Mouse (Mus musculus) myocyte (in vitro differentiated cells): ENCODE data around the gene Usp2. TPM values are rescaled to one million over a fixed set of nuclear protein-coding genes. Genes with fewer than 3 reads are reported as not detected.
A peak's percentile ranks its signal among the peaks of the same experiment; 100 is the strongest.

Experiments used
- H3K27me3 ChIP-seq: one replicate; pipeline ENCODE4 v1.6.1; 2011; ENCODE audit not compliant: control insufficient read depth, insufficient read depth, insufficient read length
- H3K36me3 ChIP-seq: one replicate; pipeline ENCODE4 v1.6.1; 2011; ENCODE audit not compliant: control insufficient read depth, insufficient read depth
- H3K4me2 ChIP-seq: one replicate; pipeline ENCODE4 v1.6.1; 2011; ENCODE audit warnings: low read depth, control low read depth
- H3K4me3 ChIP-seq: one replicate; pipeline ENCODE4 v1.5.1; 2011; ENCODE audit warnings: mild to moderate bottlenecking, control low read depth, moderate library complexity
- H3K79me2 ChIP-seq: one replicate; pipeline ENCODE4 v1.6.1; 2011; ENCODE audit not compliant: control insufficient read depth, insufficient read depth
- H3ac ChIP-seq: one replicate; pipeline ENCODE4 v1.6.1; 2011; ENCODE audit not compliant: control insufficient read depth, insufficient read length
- CEBPB ChIP-seq: IDR thresholded peaks from 2 replicates; pipeline ENCODE4 v1.6.1; 2011; ENCODE audit warnings: mild to moderate bottlenecking, moderate library complexity; ENCODE audit not compliant: poor library complexity, insufficient read depth, severe bottlenecking
- E2F4 ChIP-seq: IDR thresholded peaks from one replicate; pipeline ENCODE4 v1.6.1; 2011; ENCODE audit warnings: mild to moderate bottlenecking, control low read depth, moderate library complexity; ENCODE audit not compliant: insufficient read depth
- MAX ChIP-seq: IDR thresholded peaks from one replicate; pipeline ENCODE4 v1.6.1; 2011; ENCODE audit warnings: low read depth, mild to moderate bottlenecking, control low read depth
- MYOD1 ChIP-seq, 3 experiments: IDR thresholded peaks; one replicate each; pipeline ENCODE4 v1.6.1; 2011; ENCODE audit warnings: control low read depth in 2 of 3, low read depth in 2 of 3, mild to moderate bottlenecking in 2 of 3, moderate library complexity in 1 of 3; ENCODE audit not compliant: insufficient read length in 2 of 3, control insufficient read depth in 1 of 3
- MYOG ChIP-seq, 3 experiments: IDR thresholded peaks; one replicate each; pipeline ENCODE4 v1.6.1; 2011; ENCODE audit warnings: control low read depth in 2 of 3, low read depth in 2 of 3, mild to moderate bottlenecking in 2 of 3; ENCODE audit not compliant: insufficient read length in 2 of 3, control insufficient read depth in 1 of 3, insufficient read depth in 1 of 3
- POLR2A ChIP-seq: IDR thresholded peaks from one replicate; pipeline ENCODE4 v1.6.1; 2011; ENCODE audit warnings: low read depth, mild to moderate bottlenecking, control low read depth, moderate library complexity; ENCODE audit not compliant: insufficient read length
- POLR2AphosphoS2 ChIP-seq: IDR thresholded peaks from one replicate; pipeline ENCODE4 v1.6.1; 2011; ENCODE audit warnings: low read depth, control low read depth; ENCODE audit not compliant: insufficient read length
- REST ChIP-seq: IDR thresholded peaks from one replicate; pipeline ENCODE4 v1.6.1; 2011; ENCODE audit warnings: mild to moderate bottlenecking, control low read depth, moderate library complexity; ENCODE audit not compliant: insufficient read depth, insufficient read length
- SRF ChIP-seq: IDR thresholded peaks from one replicate; pipeline ENCODE4 v1.6.1; 2011; ENCODE audit warnings: low read depth; ENCODE audit not compliant: control insufficient read depth, insufficient read length
- TCF12 ChIP-seq: IDR thresholded peaks from one replicate; pipeline ENCODE4 v1.6.1; 2011; ENCODE audit warnings: mild to moderate bottlenecking, control low read depth; ENCODE audit not compliant: poor library complexity, insufficient read depth, severe bottlenecking
- TCF3 ChIP-seq: IDR thresholded peaks from one replicate; pipeline ENCODE4 v1.6.1; 2011; ENCODE audit warnings: low read depth, control low read depth; ENCODE audit not compliant: insufficient read length
- USF1 ChIP-seq: IDR thresholded peaks from one replicate; pipeline ENCODE4 v1.6.1; 2011; ENCODE audit warnings: low read depth, mild to moderate bottlenecking, control low read depth, moderate library complexity
- polyA plus RNA-seq: library from polyadenylated mRNA; unstranded; fragments of >200 nt; fragmentation: generic; extraction: Trizol; gene quantifications from one replicate; pipeline ENCODE4 v1.2.1, GENCODE M21; 2012; ENCODE audit warnings: missing spikeins

The Usp2 gene
- polyA plus RNA-seq, 1 experiment: 17.0 TPM

GRCm38 (mm10) chr9:44070844-44071231 is 4.0 kb downstream of the Usp2 start:
- H3K4me3 ChIP-seq: no peak overlapping the region
- no peaks in the 10 kb centered on the region for H3K27me3 ChIP-seq
- no peak overlapping the region for H3ac ChIP-seq
- TF ChIP-seq USF1: no peak
- TF ChIP-seq E2F4: no peak
- no peak for TF ChIP-seq MYOG (IDR thresholded peaks at IDR 0.05; ENCODE audit: control insufficient read depth in 1 of 3, insufficient read depth in 1 of 3, insufficient read length in 2 of 3, low read depth in 2 of 3)
- TF ChIP-seq TCF3: no peak
- no peak for TF ChIP-seq MYOD1 (IDR thresholded peaks at IDR 0.05; ENCODE audit: control insufficient read depth in 1 of 3, insufficient read length in 2 of 3, low read depth in 2 of 3)
- TF ChIP-seq POLR2A: no peak
- TF ChIP-seq MAX: no peak
- no peak for TF ChIP-seq POLR2AphosphoS2
- TF ChIP-seq SRF: no peak
- TF ChIP-seq REST: no peak
- TF ChIP-seq TCF12: no peak
- TF ChIP-seq CEBPB: no peak
- H3K4me2 ChIP-seq: peak overlapping the region; percentile 63
- H3K36me3 ChIP-seq: no peaks in the 10 kb centered on the region
- no peaks in the 10 kb centered on the region for H3K79me2 ChIP-seq

GRCm38 (mm10) chr9:44071914-44072598 is 5.2 kb downstream of the Usp2 start:
- Histone ChIP-seq H3K4me3 (no peak overlapping the region), H3K36me3 (no peaks in the 10 kb centered on the region), H3ac (no peak overlapping the region), H3K4me2 (peak overlapping the region; percentile 46), H3K27me3 (no peaks in the 10 kb centered on the region), H3K79me2 (no peaks in the 10 kb centered on the region)
- TF ChIP-seq E2F4: no peak
- no peak for TF ChIP-seq MYOG (IDR thresholded peaks at IDR 0.05; ENCODE audit: control insufficient read depth in 1 of 3, insufficient read depth in 1 of 3, insufficient read length in 2 of 3, low read depth in 2 of 3)
- no peak for TF ChIP-seq MYOD1 (IDR thresholded peaks at IDR 0.05; ENCODE audit: control insufficient read depth in 1 of 3, insufficient read length in 2 of 3, low read depth in 2 of 3)

- Histone ChIP-seq H3K79me2 (no peaks in the 10 kb centered on the region), H3ac (no peak overlapping the region), H3K4me2 (peak overlapping the region; percentile 48), H3K4me3 (no peak overlapping the region), H3K27me3 (no peaks in the 10 kb centered on the region), H3K36me3 (no peaks in the 10 kb centered on the region)
- no peak for TF ChIP-seq MYOD1 (IDR thresholded peaks at IDR 0.05; ENCODE audit: control insufficient read depth in 1 of 3, insufficient read length in 2 of 3, low read depth in 2 of 3)
- peak; percentile 20 for TF ChIP-seq POLR2A
Measured at GRCm38 (mm10) chr9:44072599-44072915, 5.7 kb downstream of the Usp2 start.

GRCm38 (mm10) chr9:44073115-44073514 is 6.3 kb downstream of the Usp2 start:
- TF ChIP-seq POLR2AphosphoS2: no peak
- TF ChIP-seq E2F4: no peak
- TF ChIP-seq CEBPB: no peak
- no peak for TF ChIP-seq POLR2A
- TF ChIP-seq MAX: no peak
- no peak overlapping the region for H3ac ChIP-seq
- no peaks in the 10 kb centered on the region for H3K36me3 ChIP-seq
- H3K4me2 ChIP-seq: peak overlapping the region; percentile 48
- no peaks in the 10 kb centered on the region for H3K79me2 ChIP-seq
- H3K4me3 ChIP-seq: no peak overlapping the region
- H3K27me3 ChIP-seq: no peaks in the 10 kb centered on the region

- Histone ChIP-seq H3K27me3 (no peaks in the 10 kb centered on the region), H3K4me3 (no peak overlapping the region), H3K79me2 (no peaks in the 10 kb centered on the region), H3K36me3 (no peaks in the 10 kb centered on the region), H3ac (no peak overlapping the region), H3K4me2 (no peak overlapping the region)
- TF ChIP-seq E2F4 (no peak), REST (no peak), CEBPB (no peak), TCF12 (no peak), MYOG (IDR thresholded peaks at IDR 0.05; ENCODE audit: control insufficient read depth in 1 of 3, insufficient read depth in 1 of 3, insufficient read length in 2 of 3, low read depth in 2 of 3) (no peak), POLR2A (no peak), POLR2AphosphoS2 (no peak), MYOD1 (IDR thresholded peaks at IDR 0.05; ENCODE audit: control insufficient read depth in 1 of 3, insufficient read length in 2 of 3, low read depth in 2 of 3) (no peak), USF1 (no peak), SRF (no peak), TCF3 (no peak), MAX (no peak)
Measured at GRCm38 (mm10) chr9:44074395-44075275, 7.8 kb downstream of the Usp2 start.
